Mouse (Mus musculus) olfactory bulb, adult 2 months (tissue): ENCODE data around the gene Usp40.

Experiments used
- CTCF ChIP-seq: fragments of 200-500 bp; IDR thresholded peaks from 2 replicates; pipeline ENCODE4 v1.5.1; 2012; ENCODE audit warnings: low read depth, mild to moderate bottlenecking, low read length, moderate library complexity; ENCODE audit not compliant: insufficient read depth
- POLR2A ChIP-seq: fragments of 200-500 bp; IDR thresholded peaks from 2 replicates; pipeline ENCODE4 v1.6.1; 2012; ENCODE audit warnings: mild to moderate bottlenecking, low read depth, low read length, moderate library complexity; ENCODE audit not compliant: insufficient read depth

GRCm38 (mm10) chr1:88014671-88015070 lies 6.3 kb upstream of the Usp40 start:
- no peak for TF ChIP-seq POLR2A
- TF ChIP-seq CTCF, result no peak
